Mouse (Mus musculus) heart, embryonic 11.5 days (tissue): ENCODE results near the gene Gm10401. TPM values are rescaled to one million over a fixed set of nuclear protein-coding genes. Genes with fewer than 3 reads are reported as not detected.

Source experiments
- ATAC-seq: fragments of 200-750 bp; cut with Nextera tagmentation; replicated peaks from 2 replicates; pipeline ENCODE4 v1.8.0; 2017; ENCODE audit warnings: moderate library complexity; ENCODE audit not compliant: insufficient number of reproducible peaks, low FRiP score, low TSS enrichment
- H3K27ac ChIP-seq: fragments of 300-500 bp; sonication (generic); 2 replicates; pipeline ENCODE4 v1.5.1; 2014; ENCODE audit warnings: mild to moderate bottlenecking, low read depth, low read length
- H3K27me3 ChIP-seq: fragments of 300-500 bp; sonication (generic); 2 replicates; pipeline ENCODE4 v1.6.1; 2014; ENCODE audit warnings: mild to moderate bottlenecking, low read length, mixed read lengths; ENCODE audit not compliant: control insufficient read depth, insufficient read depth
- H3K36me3 ChIP-seq: fragments of 300-500 bp; sonication (generic); 2 replicates; pipeline ENCODE4 v1.6.1; 2014; ENCODE audit warnings: mild to moderate bottlenecking, low read length, moderate library complexity, mixed read lengths; ENCODE audit not compliant: control insufficient read depth, insufficient read depth
- H3K4me1 ChIP-seq: fragments of 300-500 bp; sonication (generic); 2 replicates; pipeline ENCODE4 v1.6.1; 2014; ENCODE audit warnings: low read length; ENCODE audit not compliant: control insufficient read depth, insufficient read depth
- H3K4me2 ChIP-seq: fragments of 300-500 bp; sonication (generic); 2 replicates; pipeline ENCODE4 v1.6.1; 2014; ENCODE audit warnings: mild to moderate bottlenecking, moderate library complexity
- H3K4me3 ChIP-seq: fragments of 300-500 bp; sonication (generic); 2 replicates; pipeline ENCODE4 v1.5.1; 2014; ENCODE audit warnings: low read depth, low read length
- H3K9ac ChIP-seq: fragments of 300-500 bp; sonication (generic); 2 replicates; pipeline ENCODE4 v1.6.1; 2014; ENCODE audit warnings: mild to moderate bottlenecking, low read depth, low read length, moderate library complexity
- H3K9me3 ChIP-seq: fragments of 300-500 bp; sonication (generic); replicated peaks from 2 replicates; pipeline ENCODE4 v1.6.1; 2016; ENCODE audit warnings: low read length; ENCODE audit not compliant: control insufficient read depth
- WGBS: fragments of 180-500 bp; shearing (Covaris S2); extraction: QIAGEN DNeasy Blood & Tissue Kit; methylation state at CpG from one replicate; pipeline ENCODE4 v1.1.7; 2014; ENCODE audit not compliant: insufficient replicate concordance; 5-methylcytosine and 5-hydroxymethylcytosine counted together
- polyA plus RNA-seq: library from polyadenylated mRNA; unstranded; fragments of >200 nt; fragmentation: Nextera tagmentation; extraction: Ambion mirVana; gene quantifications from 2 replicates; pipeline ENCODE4 v1.2.1, GENCODE M21; 2014

Gm10401 gene
- polyA plus RNA-seq, 1 experiment from 2014 or later, result 19.1 TPM

- Histone ChIP-seq H3K36me3 (no peaks in the 10 kb centered on the region; the same call in 1 of the 2 replicates), H3K4me3 (no peak overlapping the region), H3K4me1 (peaks cover 56% of the 10 kb centered on the region), H3K9ac (no peak overlapping the region), H3K27ac (0 out of 2 replicates have a peak overlapping the region, but pooled peaks have one; percentile 7), H3K9me3 (no peaks in the 10 kb centered on the region), H3K27me3 (no peaks in the 10 kb centered on the region), H3K4me2 (no peak overlapping the region)
- ATAC-seq, result no peak
- 77% methylated on average over 3 of the region's 3 CpGs for WGBS
These were observed 28.5 kb downstream of the Gm10401 start for GRCm38 (mm10) chr5:115069611-115070010.

DNA sequence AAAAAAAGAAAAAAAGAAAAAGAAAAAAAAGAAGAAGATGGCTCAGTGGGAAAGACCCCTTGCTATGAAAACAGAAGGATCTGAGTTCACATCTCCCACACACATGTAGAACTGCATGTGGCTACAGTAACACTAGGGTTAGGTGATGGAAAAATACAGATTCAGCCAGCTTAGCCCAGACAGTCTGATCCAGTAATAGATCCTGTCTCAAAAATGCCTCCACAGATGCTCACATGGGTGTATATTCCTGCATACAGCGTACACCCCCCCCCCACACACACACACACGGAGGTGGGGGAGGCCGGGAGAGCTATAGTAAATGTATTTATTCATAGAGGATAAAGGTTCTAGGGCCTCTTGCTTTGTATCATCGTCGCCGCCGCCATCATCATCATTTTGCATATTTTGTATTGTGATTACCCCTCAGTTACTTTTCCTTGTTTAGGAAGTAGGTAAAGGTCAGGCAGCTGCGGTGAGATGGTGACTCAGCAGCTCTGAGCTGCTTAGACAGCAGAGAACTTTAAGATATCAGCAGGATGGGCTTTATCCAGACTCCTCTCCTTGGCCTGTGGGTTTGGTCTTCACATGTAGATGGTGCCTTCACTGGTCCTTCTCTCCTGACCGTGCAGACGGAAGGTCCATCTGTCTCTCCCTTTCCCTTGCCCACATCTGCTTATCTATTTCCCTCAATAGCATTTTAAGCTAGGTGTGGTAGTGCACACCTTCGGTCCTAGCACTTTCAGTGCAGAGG is 29.2 kb downstream of the Gm10401 start:
- H3K4me2 ChIP-seq, result peak overlapping the region; percentile 20
- no peak overlapping the region for H3K9ac ChIP-seq
- WGBS, result 79% methylated on average over 11 of the region's 11 CpGs
- peak; percentile 76 for ATAC-seq
- peak overlapping the region; percentile 41 for H3K27ac ChIP-seq
- no peaks in the 10 kb centered on the region; the same call in 1 of the 2 replicates for H3K36me3 ChIP-seq
- H3K4me1 ChIP-seq, result peaks cover 56% of the 10 kb centered on the region
- no peaks in the 10 kb centered on the region for H3K27me3 ChIP-seq
- no peak overlapping the region for H3K4me3 ChIP-seq
- no peaks in the 10 kb centered on the region for H3K9me3 ChIP-seq

DNA sequence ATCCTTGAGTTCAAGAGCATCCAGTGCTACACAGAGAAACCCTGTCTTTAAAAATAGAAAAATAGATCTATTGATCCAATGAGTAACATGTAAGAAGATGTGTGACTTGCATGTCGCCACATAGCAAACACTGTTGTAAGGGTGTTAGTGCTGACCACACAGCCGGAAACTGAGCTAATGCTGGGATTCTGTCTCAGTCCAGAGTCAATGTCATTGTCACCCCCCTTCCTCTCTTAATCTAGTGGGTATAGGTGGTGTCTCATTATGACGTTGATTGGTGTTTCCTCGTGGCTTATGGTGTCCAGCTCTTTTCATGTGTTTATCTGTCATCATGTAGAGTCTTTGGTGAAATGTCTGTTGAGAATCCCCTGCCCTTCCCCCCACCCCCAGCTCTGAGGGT is 31.9 kb downstream of the Gm10401 start:
- no peak for ATAC-seq
- H3K4me3 ChIP-seq, result no peak overlapping the region
- H3K4me1 ChIP-seq, result peaks cover 42% of the 10 kb centered on the region
- 55% methylated on average over 4 of the region's 4 CpGs for WGBS
- H3K9me3 ChIP-seq, result no peaks in the 10 kb centered on the region
- no peak overlapping the region for H3K9ac ChIP-seq
- no peaks in the 10 kb centered on the region for H3K27me3 ChIP-seq
- H3K27ac ChIP-seq, result no peak overlapping the region
- no peak overlapping the region; the same call in 1 of the 2 replicates for H3K4me2 ChIP-seq
- H3K36me3 ChIP-seq, result no peaks in the 10 kb centered on the region; the same call in 1 of the 2 replicates

- no peak for ATAC-seq
- peaks cover 34% of the 10 kb centered on the region for H3K4me1 ChIP-seq
- 87% methylated on average over 7 of the region's 7 CpGs for WGBS
- no peak overlapping the region for H3K4me2 ChIP-seq
- H3K4me3 ChIP-seq, result no peak overlapping the region
- no peak overlapping the region for H3K27ac ChIP-seq
- H3K27me3 ChIP-seq, result no peaks in the 10 kb centered on the region
- H3K36me3 ChIP-seq, result no peaks in the 10 kb centered on the region; the same call in 1 of the 2 replicates
- no peak overlapping the region for H3K9ac ChIP-seq
- no peaks in the 10 kb centered on the region for H3K9me3 ChIP-seq
These were observed 34.7 kb downstream of the Gm10401 start for GRCm38 (mm10) chr5:115063391-115063790.

- WGBS, result 74% methylated on average over 1 of the region's 1 CpGs
- Histone ChIP-seq H3K4me2 (no peak overlapping the region), H3K9ac (no peak overlapping the region), H3K4me3 (no peak overlapping the region), H3K4me1 (peaks cover 30% of the 10 kb centered on the region), H3K27ac (no peak overlapping the region), H3K36me3 (no peaks in the 10 kb centered on the region; the same call in 1 of the 2 replicates), H3K9me3 (no peaks in the 10 kb centered on the region), H3K27me3 (no peaks in the 10 kb centered on the region)
- no peak for ATAC-seq
These were observed 35.5 kb downstream of the Gm10401 start for GRCm38 (mm10) chr5:115062566-115062965.

- Histone ChIP-seq H3K4me1 (peaks cover 16% of the 10 kb centered on the region), H3K4me2 (no peak overlapping the region), H3K27me3 (no peaks in the 10 kb centered on the region), H3K36me3 (no peaks in the 10 kb centered on the region; the same call in 1 of the 2 replicates), H3K9me3 (no peaks in the 10 kb centered on the region), H3K9ac (no peak overlapping the region), H3K27ac (no peak overlapping the region), H3K4me3 (no peak overlapping the region)
- ATAC-seq, result no peak
- WGBS, result 82% methylated on average over 3 of the region's 3 CpGs
These were observed 37.1 kb downstream of the Gm10401 start for GRCm38 (mm10) chr5:115060977-115061376.

DNA sequence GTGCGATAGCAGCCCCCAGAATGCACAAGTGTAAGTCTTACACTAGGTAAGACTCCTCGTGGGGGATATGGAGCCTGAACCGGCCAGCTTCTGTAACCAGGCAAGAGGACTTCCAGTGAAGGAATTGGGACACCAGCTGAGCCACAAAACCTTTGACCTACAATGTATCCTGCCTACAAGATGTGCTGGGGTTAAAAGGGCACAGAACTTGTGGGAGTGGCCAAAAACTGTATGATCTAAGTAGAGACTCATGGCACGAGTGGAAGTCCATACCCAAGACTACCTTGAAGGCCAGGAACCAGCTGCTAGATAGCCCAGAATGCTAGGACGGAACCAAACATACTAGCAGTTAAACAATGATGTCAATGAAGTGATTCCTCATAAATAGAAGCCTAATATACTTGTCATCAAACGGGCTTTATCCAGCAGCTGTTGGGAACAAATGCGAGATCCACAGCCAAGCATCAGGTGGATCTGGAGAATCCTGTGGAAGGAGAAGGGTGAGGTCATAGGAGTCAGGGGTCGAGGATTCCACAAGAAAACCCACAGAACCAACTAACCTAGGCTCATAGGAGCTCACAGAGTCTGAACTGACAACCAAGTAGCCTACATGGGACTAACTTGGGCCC is 37.9 kb downstream of the Gm10401 start:
- no peaks in the 10 kb centered on the region for H3K36me3 ChIP-seq
- 89% methylated on average over 8 of the region's 8 CpGs for WGBS
- H3K27me3 ChIP-seq, result no peaks in the 10 kb centered on the region
- no peak overlapping the region for H3K9ac ChIP-seq
- no peak for ATAC-seq
- no peak overlapping the region for H3K4me3 ChIP-seq
- no peaks in the 10 kb centered on the region for H3K9me3 ChIP-seq
- H3K27ac ChIP-seq, result no peak overlapping the region
- no peak overlapping the region for H3K4me2 ChIP-seq
- peaks cover 13% of the 10 kb centered on the region for H3K4me1 ChIP-seq

- Histone ChIP-seq H3K9ac (no peak overlapping the region), H3K27ac (peak overlapping the region; percentile 22), H3K9me3 (no peaks in the 10 kb centered on the region), H3K27me3 (no peaks in the 10 kb centered on the region), H3K4me2 (0 out of 2 replicates have a peak overlapping the region, but pooled peaks have one; percentile 11), H3K4me3 (no peak overlapping the region), H3K4me1 (peaks cover 24% of the 10 kb centered on the region), H3K36me3 (no peaks in the 10 kb centered on the region)
- 27% methylated on average over 7 of the region's 7 CpGs for WGBS
- 0 out of 2 replicates have a peak, but pooled peaks have one; percentile 44 for ATAC-seq
These were observed 39.4 kb downstream of the Gm10401 start for GRCm38 (mm10) chr5:115058584-115059297.
